Mouse (Mus musculus) thymus, postnatal 25 days (tissue): ENCODE results near the gene Pex14.
"Not testable (repeated sequence)": the region's sequence is repeated elsewhere in the genome, so short reads cannot be mapped to it uniquely, and the experiment has no call there.

Experiments
- DNase-seq: peaks from one replicate; pipeline ENCODE4 v3.0.0; 2022

Pex14 gene

DNA sequence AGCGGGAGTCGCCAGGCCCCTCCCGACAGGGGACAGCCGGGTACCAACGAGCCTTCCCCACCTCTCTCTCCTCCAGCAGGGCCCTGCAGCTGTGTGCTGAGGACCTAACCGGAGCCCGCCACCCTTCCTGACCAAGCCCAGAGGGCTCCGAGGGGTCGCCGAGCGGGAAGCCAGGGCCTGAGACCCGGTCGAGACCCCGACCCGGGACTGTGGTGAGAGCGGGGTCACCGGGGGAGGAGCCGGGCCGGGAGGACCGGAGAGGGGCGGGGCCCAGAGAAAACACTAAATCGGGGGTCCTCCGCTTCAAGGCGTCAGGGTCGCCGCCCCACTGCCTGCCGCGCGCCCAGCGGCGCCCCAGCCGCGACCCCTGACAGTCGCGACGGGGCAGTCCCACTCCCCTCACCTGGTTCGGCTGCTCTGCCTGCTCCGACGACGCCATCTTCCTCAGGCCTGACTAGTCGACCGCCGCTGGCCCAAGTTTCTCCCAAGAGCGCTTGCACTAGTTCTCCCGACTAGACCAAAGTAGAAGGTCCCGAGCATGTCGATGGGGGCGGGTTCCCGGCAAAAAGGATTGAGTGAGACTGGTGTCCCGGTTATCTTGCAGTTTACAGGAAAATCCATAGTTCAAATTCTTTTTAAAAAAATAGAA, at the start of gene Pex14:
Pex14 (minus strand) TSS at position 508 of the 649 bp plus-strand sequence.
- DNase-seq, result peak; percentile 88

DNA sequence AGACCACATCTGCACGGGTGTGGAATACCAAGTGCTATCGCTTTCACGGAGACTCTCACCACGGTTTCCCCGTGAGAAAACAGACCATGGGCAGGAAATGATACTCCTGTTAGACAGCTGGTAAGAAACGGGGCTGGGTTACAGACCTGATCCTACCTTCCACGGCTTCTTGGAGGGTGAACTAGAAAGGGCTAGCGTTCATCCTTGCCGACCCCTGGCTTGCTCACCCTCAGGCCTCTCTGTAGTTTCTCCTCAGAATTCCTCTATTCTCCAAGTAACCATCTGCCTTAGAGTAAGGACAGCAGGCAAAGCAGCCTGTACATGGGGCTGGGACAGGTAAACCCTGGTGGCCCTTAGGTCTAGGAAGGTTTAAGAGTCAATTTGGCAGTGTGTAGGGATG, 49.5 kb upstream of the Pex14 start:
- no peak for DNase-seq

- no peak for DNase-seq
These were observed 48.4 kb upstream of the Pex14 start for GRCm38 (mm10) chr4:149148084-149148483.

GRCm38 (mm10) chr4:149147528-149147927, 47.9 kb upstream of the Pex14 start:
- peak; percentile 10 for DNase-seq

- DNase-seq, result no peak
These were observed 45.5 kb upstream of the Pex14 start for GRCm38 (mm10) chr4:149145151-149145550.

GRCm38 (mm10) chr4:149144459-149144858, 44.8 kb upstream of the Pex14 start:
- DNase-seq, result peak; percentile 81

GRCm38 (mm10) chr4:149143594-149143993, 43.9 kb upstream of the Pex14 start:
- no peak for DNase-seq

GRCm38 (mm10) chr4:149138515-149138914, 38.8 kb upstream of the Pex14 start:
- no peak for DNase-seq

DNA sequence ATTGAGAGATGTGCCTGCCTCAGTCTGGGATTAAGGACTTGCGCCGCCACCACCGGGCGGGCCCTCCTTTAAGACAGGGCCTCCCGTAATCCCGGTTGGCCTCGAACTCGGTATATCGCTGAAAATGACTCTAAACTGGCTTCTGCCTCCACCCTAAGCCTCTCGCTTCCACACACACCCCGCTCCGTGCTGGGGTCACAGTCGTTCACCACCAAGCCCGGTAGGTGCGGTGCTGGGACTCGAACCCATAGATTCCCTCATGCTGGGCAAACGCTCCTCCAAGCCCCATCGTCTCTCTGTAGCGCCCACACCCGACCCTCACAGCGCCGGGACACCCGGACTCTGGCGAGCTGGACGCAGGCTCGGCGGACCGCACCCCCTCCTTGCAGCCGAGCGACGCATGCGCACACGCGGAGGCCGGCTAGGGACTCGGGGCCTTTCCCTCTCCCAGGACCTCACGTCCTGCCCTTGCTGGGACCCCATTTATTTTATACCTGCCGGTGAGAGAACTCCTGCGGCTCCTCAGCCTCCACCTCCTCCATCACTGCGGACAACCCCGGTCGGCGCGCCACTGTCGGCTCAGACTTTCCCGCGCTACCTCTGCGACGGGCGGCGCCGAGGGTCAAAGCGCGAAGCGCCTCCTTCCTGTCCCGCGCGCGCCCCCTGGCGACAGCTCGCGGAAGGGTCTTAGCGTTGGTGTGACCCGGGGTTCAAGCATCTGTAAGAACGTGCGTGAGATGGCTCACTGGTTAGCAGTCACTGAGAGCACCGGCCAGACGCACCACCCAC, 37.5 kb upstream of the Pex14 start, which contains the start of gene Cenps:
Cenps (minus strand) TSS at position 648 of the 789 bp plus-strand sequence.
- peak; percentile 90 for DNase-seq

DNA sequence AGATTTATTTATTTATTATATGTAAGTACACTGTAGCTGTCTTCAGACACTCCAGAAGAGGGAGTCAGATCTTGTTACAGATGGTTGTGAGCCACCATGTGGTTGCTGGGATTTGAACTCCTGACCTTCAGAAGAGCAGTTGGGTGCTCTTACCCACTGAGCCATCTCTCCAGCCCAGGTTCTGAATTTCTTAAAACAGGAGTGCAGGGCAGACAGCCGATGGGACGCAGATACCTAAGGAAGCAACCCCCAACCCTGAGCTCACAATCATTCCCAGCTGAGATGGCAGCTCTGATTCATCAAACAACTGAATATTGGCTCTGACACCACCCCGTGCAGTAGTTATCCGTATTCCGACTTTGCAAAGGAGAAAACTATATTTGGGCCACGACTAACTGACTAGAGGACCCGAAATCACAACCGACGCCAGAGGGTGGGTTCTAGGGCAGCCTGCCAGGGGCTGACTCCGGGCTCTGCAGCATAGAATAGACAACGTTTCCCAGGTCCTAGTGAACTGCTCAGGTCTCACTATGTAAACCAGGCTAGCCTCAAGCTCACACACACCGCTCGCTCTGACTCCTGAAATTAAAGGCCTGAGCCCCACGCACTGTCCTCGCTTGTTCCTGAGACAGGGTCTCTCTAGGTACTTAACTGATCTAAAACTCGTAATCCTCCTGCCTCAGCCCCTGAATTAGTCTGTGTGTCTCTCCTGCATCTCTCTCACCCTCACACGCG, 36.6 kb upstream of the Pex14 start:
- no peak for DNase-seq

- DNase-seq, result no peak
These were observed 33.7 kb upstream of the Pex14 start for GRCm38 (mm10) chr4:149133395-149133794.

DNA sequence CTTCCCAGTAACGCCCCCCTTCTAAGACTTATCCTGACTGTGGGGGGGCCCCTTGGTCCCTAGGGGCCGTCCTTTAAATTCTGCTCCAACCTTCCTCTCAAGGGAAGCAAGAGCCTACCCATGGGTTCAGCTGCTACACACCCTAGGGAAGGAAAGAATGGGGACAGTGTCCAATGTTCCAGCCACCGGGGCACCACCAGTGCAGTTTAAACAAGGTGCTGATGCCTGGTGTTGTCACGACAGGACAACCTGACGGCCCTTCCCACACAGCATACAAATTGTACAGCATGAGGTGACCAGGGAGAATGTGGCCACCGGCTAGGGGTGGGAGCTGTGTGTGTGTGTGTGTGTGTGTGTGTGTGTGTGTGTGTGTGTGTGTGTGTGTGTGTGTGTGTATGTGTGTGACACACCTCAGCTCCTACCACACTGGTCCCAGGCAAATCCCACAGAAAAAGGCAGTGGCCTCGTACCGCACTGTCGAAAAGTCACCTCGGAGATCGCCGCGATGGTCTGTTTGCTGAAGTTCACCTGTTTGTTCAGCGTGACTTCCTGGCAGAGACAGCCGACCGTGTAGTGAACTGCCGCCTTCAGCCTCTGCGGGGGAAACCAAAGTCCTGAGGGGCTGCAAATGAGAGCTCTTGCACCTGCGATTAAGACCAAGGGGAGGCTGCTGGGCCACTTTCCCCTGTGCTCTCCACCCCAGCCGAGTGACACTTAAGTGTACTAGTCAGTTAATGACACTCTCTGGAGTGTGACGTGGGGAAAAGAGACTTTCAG, 32.3 kb upstream of the Pex14 start:
- no peak for DNase-seq

DNA sequence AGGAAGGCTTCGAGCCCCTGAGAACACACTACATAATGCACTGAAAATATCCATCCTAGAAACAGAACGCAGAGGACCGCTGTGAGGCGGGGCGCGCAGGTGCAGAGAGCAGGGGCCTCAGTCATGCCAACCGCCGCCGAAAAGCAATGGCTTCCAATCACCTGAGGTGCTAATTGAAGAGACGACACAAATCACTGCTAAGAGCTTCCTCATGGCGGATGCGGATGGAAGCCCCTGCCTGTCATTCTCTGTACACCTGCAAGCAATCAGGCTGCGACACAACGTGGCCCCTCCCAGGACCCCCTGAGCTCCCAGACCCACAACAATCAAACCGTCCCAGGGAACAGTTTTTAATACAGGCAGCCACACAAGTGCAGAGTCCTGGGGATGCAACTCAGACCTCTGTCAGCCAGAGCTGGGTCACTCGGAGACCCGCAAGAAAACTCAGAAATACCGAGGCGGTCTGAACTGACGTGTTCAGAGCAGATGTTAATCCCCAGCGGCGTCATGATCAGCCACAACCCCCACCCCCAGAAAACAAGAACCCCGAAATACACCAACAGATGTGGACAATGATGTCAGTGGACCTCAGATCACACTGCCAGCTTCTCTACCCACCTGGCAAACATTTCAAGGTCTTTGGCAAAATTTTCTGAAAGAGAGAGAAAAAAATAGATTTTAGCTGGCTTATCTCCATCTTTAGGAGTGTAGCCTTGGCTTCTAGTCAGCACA, 31.5 kb upstream of the Pex14 start:
- no peak for DNase-seq

- no peak for DNase-seq
These were observed 28.8 kb upstream of the Pex14 start for GRCm38 (mm10) chr4:149128467-149128866.

- no peak for DNase-seq
These were observed 27.0 kb upstream of the Pex14 start, which contains the start of gene Cort for GRCm38 (mm10) chr4:149126663-149127062. TSS of gene Cort (minus strand) at chr4:149126763.

DNA sequence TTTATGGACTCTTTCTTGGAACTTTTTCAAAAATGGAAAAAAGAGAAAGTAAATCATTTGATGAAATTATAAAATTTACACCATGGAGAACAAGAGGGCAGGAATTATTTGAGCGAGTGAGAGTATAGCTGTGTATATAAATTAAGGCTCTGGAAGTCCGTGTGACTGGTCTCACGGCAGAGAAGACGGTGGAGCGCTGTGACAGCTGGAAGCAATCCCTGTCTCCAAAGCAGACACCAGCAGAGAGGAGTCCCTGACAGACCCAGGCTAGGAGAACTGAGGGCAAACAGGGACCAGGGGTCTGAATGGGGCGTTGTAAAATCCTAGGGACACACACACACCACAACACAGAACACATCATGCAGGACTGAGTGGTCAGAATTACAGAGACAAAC, 26.4 kb upstream of the Pex14 start:
- no peak for DNase-seq

GRCm38 (mm10) chr4:149125341-149126114, 25.9 kb upstream of the Pex14 start:
- DNase-seq, result no peak

DNA sequence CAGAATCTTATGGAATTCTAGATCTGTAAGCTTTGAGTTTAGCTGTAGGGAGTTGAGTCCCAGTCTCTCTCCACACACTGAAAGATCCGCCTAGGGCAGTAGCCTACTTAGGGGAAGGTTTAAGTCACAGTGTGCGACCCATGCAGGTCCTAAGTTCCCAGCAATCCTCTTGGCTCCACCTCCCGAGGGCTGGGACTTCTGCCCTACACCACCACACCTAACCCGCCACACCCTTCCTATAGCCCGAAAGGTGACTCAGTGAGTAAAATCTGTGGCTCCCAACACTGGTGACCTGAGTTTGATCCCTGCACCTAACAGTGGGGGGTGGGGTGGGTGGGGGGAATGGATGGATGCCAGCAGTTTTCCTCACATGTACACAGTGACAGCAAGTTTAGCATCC, 23.8 kb upstream of the Pex14 start:
- no peak for DNase-seq

- not testable (repeated sequence) for DNase-seq
These were observed 20.4 kb upstream of the Pex14 start for GRCm38 (mm10) chr4:149119978-149120562.

DNA sequence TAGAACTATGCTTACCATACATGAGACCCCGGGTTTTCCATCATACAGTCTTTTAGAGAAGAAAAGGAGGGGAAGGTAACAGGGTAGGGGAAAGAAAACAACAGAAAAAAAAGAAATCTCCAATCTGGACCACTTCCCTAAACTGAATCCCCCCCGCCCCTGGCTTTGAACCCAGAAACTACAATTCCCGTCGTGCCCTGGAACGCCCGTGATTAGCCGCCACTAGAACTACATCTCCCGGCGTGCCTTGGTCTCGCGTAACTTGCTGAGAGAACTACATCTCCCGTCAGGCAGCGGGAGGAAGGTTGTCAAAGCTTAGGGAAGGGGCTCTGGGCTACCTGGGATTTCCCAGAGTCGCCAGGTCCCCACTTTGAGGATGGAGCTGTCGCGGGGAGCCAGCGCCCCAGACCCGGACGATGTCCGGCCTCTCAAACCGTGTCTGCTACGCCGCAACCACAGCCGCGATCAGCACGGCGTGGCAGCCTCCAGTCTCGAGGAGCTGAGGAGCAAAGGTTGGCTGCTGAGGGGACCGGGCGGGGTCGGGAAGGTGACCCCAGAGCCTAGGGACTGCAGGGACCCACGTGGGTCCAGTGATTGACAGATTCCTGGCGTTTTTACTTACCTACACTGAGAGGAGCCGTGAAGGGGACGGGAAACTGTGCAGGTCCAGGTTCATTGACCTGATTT, 4.3 kb upstream of the Pex14 start, which contains the start of gene Dffa:
Dffa (plus strand) TSS at position 272 of the 687 bp plus-strand sequence.
- DNase-seq, result peak; percentile 93
